Mouse (Mus musculus): ENCODE results near the gene Ncoa5.

Ncoa5 gene

DNA sequence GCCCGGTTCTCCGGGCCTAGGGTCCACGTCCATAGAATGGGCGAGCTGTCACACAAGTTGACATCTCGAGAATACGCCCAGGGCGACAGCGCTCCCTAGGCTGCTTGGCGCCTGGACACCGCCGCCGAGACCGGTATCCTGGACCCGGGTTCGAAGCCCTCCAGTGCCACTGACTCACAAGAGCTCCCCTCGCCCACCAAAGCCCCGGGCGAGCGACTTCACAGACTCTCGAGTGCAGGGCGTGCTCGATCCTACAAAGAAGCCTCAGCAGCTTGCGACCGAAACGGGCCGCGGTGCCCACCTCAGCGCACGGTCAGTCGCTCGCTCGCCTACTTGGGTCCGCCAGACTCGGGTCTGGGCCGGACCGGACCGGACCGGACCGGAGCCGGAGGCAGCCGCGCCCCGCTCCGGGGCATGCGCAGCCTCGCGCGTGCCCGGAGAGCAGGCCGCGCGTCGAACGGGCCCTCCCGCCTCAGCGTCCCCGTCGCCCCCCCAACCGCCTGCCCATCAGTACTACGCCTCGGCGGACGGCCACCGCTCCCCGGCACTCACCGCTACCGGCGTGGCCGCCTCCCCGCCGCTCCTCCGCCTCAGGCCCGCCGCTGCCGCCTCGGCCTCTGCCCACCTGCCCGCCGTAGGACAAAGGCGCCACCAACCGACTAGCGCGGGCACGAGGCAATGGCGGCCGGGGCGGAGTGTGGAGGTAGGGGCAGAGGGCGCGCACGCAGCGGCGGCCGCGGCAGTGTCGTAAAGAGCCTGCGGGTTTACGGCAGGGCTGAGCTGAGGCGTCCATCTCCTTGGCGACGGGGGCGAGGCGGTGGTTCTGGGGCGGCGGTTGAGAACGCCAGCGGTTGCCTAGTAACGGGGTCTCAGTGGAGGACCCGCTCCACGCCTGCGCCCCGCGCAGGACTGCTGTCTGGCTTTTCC lies at the start of gene Ncoa5:
Ncoa5 (minus strand) TSS at position 737 of the 927 bp plus-strand sequence.
- peak; percentile 99 for DNase-seq (ENCODE audit: low spot score)

- no peak for DNase-seq (ENCODE audit: low spot score)
Measured at GRCm38 (mm10) chr2:165081257-165081656, 46.6 kb upstream of the Ncoa5 start.

GRCm38 (mm10) chr2:165080657-165081056 lies 46.0 kb upstream of the Ncoa5 start:
- DNase-seq (ENCODE audit: low spot score), result no peak

- no peak for DNase-seq (ENCODE audit: low spot score)
Measured at GRCm38 (mm10) chr2:165078605-165079004, 43.9 kb upstream of the Ncoa5 start.

DNA sequence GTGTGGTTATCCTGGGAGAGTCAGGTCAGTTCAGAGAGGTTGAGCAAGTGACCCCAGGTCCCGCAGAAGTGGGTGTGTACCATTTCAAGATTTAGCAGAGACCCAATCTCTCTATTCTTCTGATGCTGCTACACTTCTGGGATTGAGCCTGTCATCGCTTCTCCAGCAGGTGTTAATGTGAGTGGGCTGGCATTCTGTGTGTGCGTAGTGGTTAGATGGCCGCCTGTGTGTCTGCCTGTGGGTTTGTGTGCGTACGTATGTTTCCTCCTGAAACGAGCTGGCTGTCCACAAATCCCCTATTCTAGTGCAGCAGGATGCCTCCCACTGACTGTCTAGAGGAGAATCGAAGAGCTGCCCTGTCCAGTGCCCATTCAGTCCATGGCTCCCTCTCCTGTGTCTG lies 43.4 kb upstream of the Ncoa5 start:
- DNase-seq (ENCODE audit: low spot score), result no peak

DNA sequence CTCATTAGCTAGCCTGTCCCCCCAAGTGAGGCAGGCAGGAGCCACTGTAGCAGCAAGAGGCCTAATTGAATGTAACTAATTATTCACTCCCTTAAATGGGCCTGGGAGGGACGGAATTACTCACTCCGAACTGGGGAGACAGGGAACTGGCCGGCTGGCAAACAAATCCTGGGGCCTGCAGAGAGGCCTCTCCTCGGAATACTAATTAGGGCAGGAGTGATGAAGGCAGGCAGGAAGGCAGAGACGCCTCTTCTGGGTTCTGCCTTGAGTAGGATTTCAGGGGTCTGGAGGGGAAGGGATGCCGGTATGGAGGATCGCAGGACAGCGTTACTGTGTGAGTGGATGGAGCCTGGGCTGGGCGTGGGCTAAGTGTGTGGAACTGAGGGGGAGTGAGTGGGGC lies 42.4 kb upstream of the Ncoa5 start:
- DNase-seq (ENCODE audit: low spot score), result peak; percentile 20

DNA sequence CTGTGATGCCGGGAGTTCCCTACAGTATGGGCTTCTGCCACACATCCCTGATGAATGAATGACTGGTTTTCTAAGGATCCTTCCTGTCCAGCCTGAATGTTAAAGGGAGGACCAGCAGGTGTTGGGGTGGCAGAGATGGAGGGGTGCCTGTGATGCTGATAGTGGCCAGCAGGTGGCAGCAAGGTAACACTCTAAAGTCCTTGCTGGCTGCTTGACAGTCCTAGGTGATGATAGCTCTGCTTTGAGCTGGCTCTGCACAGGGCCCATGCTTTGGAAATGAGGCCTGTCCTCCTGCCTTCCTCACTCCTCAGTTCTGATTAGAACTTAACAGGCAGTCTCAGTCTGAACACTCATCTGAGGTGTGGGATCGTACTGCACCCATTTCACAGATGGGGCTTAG lies 40.3 kb upstream of the Ncoa5 start:
- peak; percentile 88 for DNase-seq (ENCODE audit: low spot score)

GRCm38 (mm10) chr2:165074081-165074884 lies 39.6 kb upstream of the Ncoa5 start:
- DNase-seq (ENCODE audit: low spot score), result no peak

DNA sequence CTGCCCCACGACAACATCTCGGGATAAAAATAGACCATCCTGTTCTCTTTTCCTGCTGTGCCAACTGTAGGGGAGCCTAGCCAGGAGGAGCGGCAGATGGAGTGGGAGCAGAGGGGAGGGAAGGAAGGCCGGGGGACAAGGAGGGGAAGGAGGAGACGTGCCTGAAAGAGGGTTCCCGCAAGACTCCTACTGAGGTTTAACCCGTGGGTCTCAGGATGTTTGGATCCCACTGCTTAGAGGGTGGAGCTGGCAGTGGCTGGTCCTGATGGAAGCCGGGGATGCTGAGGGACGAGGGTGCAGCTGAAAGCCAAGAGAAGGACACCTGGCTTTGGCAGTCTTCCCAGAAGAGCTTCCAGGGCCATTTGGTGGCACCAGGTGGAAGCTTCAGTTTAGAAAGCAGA lies 38.7 kb upstream of the Ncoa5 start:
- DNase-seq (ENCODE audit: low spot score), result no peak

DNA sequence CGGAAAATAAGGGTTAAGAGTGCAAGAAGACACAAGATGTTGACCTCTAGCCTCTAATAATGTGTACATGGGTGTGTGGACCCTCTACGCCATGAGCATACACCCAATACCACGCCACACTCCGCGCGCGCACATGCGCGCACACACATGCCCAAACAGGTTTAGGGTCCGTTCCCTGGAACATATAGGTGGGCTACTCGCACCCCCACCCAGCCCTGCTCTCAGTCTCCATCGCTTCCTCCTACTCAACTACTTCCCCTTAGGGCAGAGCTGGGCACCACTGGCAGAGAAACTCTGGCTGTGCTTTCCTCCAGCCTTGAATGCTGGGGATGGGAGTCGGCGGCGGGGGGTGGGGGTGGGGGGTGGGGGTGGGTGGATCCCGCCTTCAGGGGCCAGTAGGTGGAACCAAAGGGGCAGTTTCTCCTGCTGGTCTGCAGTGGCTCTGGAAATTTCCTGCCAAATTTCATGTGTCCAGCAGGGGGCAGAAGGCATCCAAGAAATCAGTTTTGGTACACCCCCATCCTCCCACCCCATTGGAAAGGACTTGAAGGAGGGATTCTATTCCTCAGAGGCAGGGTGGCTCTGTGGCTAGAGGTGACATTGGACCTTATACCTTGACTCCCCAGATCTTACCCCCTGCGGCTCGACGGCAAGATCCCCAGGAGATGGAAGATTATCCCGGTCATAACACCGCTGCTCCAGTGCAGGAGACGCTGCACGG lies 35.6 kb upstream of the Ncoa5 start:
- peak; percentile 86 for DNase-seq (ENCODE audit: low spot score)

DNA sequence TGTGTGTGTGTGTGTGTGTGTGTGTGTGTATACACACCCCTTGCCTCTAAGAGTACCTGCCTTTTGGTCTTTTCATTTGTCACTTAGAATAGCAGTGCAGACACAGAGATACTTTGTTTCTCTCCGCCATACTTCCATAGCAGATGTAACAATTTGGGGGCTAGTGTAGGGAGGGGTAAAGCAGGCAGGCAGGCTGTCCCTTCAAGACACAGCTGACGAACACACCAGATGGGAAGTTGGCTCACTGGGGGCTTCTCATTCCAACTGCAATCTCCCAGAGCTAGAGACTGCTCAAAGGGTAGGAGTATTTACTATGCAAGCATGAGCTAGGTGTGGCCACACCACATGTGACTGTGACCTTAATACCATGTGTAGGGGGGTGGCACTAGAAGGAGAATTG lies 34.1 kb upstream of the Ncoa5 start:
- DNase-seq (ENCODE audit: low spot score), result no peak

- DNase-seq (ENCODE audit: low spot score), result no peak
Measured at GRCm38 (mm10) chr2:165064489-165064888, 29.8 kb upstream of the Ncoa5 start.

- DNase-seq (ENCODE audit: low spot score), result no peak
Measured at GRCm38 (mm10) chr2:165061638-165062433, 27.2 kb upstream of the Ncoa5 start.

DNA sequence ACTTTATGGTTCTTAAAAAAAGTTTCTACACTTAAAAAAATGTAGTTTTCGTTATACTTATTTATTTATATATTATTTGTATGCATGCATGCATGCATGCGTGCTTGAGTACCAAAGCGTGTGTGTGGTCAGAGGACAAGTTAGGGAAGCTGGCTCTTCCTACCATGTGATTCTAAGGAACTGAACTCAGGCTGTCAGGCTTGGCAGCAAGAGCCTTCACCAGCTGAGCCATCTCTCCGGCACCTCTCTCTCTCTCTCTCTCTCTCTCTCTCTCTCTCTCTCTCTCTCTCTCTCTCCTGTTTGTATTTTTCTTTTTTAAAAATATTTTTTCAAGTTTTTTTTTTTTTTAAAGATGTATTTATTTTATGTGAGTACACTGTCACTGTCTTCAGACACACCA lies 25.3 kb upstream of the Ncoa5 start:
- no peak for DNase-seq (ENCODE audit: low spot score)

DNA sequence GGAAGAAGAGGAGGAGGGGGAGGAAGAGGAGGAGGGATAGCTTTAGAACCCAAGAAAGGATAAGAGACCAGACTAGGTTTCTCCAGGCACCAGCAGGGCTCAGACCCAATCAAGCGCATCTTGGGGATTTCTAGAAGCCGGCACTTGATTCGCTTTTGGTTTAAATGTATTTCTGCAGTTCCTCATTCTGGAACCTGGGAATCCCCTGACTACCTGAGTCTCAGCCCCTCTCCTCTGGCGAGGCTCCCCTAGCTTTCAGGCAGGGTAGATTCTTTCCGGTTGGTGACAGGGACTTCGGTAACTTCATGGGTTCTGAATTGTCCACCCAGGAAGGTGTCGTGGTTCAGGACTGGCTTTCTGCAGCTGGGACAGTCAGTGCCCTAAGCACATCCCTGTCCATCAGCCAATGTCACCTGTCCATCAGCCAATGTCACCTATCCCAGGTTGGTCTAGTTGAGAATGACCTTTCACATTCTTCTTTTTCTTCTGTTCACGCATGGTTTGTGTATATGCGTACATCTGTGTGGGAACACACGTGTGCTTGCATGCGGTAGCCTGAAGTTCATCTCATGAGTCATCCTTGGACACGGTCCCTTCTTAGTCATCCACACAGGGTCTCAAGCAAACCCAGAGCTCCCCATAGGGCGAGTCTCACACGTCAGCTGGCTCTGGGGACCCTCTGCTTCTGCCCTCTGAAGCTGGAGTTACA lies 21.9 kb upstream of the Ncoa5 start:
- no peak for DNase-seq (ENCODE audit: low spot score)

DNA sequence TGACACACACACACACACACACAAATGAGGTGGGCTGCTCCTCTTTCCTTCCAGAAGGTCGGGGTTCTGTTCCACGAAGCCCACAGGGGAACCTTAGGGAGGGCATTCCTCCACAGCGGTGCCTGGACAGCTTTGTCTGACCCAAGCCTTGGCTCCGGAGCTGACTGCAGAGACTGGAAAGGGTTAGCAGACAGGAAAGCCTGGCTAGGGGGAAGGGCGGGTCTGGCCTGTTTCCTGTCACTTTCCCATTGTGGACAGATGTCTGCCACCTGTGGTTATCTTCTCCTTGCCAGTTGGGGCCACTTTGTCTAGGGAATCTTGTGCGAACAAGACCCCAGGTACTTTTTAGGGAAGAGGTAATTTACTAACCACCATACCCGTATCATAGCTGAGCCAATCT lies 21.2 kb upstream of the Ncoa5 start:
- peak; percentile 45 for DNase-seq (ENCODE audit: low spot score)

DNA sequence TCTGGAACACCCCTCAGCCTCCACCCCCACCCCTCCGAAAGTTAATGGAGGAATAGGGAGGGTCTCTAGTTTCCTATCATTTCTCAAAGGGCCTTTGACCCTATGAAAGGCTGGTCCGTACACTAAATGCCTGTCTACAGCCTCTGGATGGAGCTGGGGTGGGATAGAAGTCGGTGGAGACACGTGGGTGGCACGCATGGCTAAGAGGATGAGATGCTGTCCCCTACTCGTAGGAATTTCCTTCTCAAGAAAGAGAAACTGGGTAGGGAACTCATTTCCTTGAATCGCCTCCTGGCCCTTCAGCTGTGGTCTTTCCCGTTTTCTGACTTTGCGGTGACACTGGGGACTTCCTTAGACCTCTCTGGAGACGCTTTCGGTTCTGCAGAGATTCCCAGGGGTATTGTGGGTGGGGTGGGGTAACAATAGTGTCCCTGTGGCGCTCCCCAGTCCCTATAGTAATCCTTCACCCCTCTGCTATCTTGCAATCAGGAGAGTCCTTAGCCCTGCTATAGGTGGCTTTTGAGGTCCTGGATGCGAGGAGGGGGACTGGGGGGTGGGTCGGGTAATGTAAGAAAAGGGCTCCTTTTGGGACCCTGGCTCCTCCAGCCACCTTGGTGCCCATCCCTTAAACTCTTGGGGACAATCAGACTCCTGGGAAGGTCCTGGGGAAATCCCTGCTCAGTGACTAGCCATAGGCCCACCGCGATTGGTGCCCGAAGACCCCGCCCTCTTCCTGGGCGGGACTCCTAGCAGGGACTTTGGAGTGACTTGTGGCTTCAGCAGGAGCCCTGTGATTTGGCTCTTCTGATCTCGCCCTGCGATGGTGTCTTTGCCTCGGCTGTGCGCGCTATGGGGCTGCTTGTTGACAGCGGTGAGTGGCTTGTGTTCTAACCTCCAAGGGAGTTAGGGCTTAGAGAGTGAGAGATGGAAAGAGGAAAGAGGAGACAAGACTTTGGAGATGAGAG lies 20.5 kb upstream of the Ncoa5 start, which contains the start of gene Cd40:
Cd40 (plus strand) TSS at position 740 of the 965 bp plus-strand sequence.
- DNase-seq (ENCODE audit: low spot score), result peak; percentile 88

DNA sequence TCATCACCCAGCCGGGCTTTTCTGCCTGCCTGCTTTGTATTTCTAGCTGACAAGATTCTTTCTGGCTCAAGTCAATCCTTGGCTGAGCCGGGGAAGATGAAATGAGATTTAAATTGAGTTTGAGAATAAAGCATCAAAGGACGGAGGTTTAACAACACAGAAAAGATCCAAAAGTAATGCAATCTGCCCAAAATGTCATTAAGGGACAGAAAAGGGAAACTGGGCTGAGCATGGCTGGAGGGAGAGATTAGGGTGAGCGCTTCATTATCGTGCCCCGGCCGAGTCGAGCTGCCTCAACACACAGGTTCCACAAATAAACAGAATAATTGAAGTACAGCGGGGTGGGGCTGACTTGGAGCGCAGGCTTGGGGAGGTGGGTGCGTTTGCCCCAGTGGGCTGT lies 16.9 kb upstream of the Ncoa5 start:
- no peak for DNase-seq (ENCODE audit: low spot score)

DNA sequence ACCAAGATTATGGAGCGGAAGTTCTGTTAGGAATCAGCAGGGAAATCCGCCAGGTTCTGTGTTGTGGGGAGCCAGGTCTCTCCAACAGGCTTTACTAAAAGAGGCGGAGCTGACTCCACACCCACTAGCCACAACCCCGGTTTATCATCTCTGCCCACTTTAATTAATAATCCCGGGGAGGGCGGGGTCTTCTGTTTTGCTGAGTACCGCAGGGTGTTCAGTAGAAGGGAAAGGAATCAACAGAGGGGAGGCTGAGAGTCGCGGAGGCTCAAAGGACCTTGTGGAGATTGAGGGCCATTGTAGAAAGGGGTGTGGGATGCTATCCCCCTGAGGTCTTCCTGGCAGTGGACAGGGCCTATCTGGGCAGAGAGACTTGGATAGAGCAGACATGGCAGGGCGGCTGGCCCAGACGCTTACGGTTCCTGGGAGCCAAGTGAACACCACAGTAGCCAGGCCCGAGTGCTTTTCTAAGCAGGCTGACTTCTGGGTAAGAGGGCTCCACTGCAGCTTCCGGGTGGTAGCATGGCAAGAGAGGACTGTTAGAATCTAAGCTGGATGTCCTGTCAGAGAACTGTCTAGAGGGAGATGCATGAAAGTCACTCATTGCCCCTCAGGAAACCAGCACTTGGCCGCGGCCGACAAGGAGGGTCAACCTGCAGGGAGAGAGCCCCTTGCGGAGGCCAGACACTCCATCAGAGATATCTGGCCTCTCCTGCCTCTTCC lies 16.3 kb upstream of the Ncoa5 start:
- no peak for DNase-seq (ENCODE audit: low spot score)
